Mouse (Mus musculus) left cerebral cortex, adult 6 months (tissue): ENCODE results near the gene Mrpl45. TPM values are rescaled to one million over a fixed set of nuclear protein-coding genes. Genes with fewer than 3 reads are reported as not detected.

Experiments
- long read RNA-seq, 2 experiments: library from polyadenylated mRNA; unstranded; transcript quantifications; one replicate each; pipeline ENCODE4 v2.0.0; 2019 to 2020
- polyA plus RNA-seq: library from polyadenylated mRNA; unstranded; fragments of <200 nt; fragmentation: Nextera tagmentation; gene quantifications from 2 replicates; pipeline ENCODE4 v1.2.3, GENCODE M21; 2021

Gene Mrpl45
- 41.0 and 50.5 TPM in 2 replicates for polyA plus RNA-seq
- long read RNA-seq, experiment 1, transcript Mrpl45-201 (8 exons, 2,431 nt) = major isoform, 146 of 171 reads
- long read RNA-seq, experiment 1, partial matches to known transcripts = 5 of 171 reads
- long read RNA-seq, experiment 1, other reads (novel, unspliced or antisense) = 20 of 171 reads
- long read RNA-seq, experiment 2, transcript Mrpl45-201 (8 exons, 2,431 nt) = major isoform, 63 of 83 reads
- long read RNA-seq, experiment 2, partial matches to known transcripts = 13 of 83 reads
- long read RNA-seq, experiment 2, other reads (novel, unspliced or antisense) = 5 of 83 reads

GRCm38 (mm10) chr11:97315504-97316503 is at the start of gene Mrpl45:
Gene Mrpl45 (plus strand): TSS chr11:97315716.

GRCm38 (mm10) chr11:97280216-97280861 is 35.2 kb upstream of the Mrpl45 start, which contains the start of gene Npepps:
Gene Npepps (minus strand): TSS chr11:97280638.

GRCm38 (mm10) chr11:97352027-97352684 is 36.6 kb downstream of the Mrpl45 start, which contains the start of gene Gpr179:
Gene Gpr179 (minus strand): TSS chr11:97352077.

GRCm38 (mm10) chr11:97361948-97362648 is 46.6 kb downstream of the Mrpl45 start, which contains the start of gene Socs7:
Gene Socs7 (plus strand): TSS chr11:97362551.

Other genes starting within 250 kb of the Mrpl45 start
- gene Tbx21, start 200.4 kb upstream of the Mrpl45 start, polyA plus RNA-seq = 0.14 TPM in 1 of 2 replicates, not detected in the other
- 1.2 and 2.4 TPM in 2 replicates for gene Tbkbp1, start 164.2 kb upstream of the Mrpl45 start, polyA plus RNA-seq
- gene Kpnb1, start 127.8 kb upstream of the Mrpl45 start, polyA plus RNA-seq = 9.4 and 10.9 TPM in 2 replicates
- 51.0 and 70.0 TPM in 2 replicates for gene Npepps, start 35.1 kb upstream of the Mrpl45 start, polyA plus RNA-seq
- gene Gpr179, start 36.4 kb downstream of the Mrpl45 start, polyA plus RNA-seq = 0.03 and 0.11 TPM in 2 replicates
- 5.8 and 6.8 TPM in 2 replicates for gene Socs7, start 46.8 kb downstream of the Mrpl45 start, polyA plus RNA-seq
- 7.0 and 20.0 TPM in 2 replicates for gene Arhgap23, start 99.8 kb downstream of the Mrpl45 start, polyA plus RNA-seq
- gene 4933428G20Rik, start 184.6 kb downstream of the Mrpl45 start, polyA plus RNA-seq = 0.08 TPM in 1 of 2 replicates, not detected in the other